Mouse (Mus musculus): ENCODE results near the gene Fbh1.
A peak's percentile ranks its signal among the peaks of the same experiment; 100 is the strongest.

Gene Fbh1

GRCm38 (mm10) chr2:11777091-11778068, at the start of gene Fbh1, which contains the start of gene Ankrd16:
Gene Fbh1 (minus strand): TSS chr2:11777582.
Gene Ankrd16 (plus strand): TSS chr2:11777876.
- DNase-seq = peak; percentile 99

GRCm38 (mm10) chr2:11801299-11801930, 24.0 kb upstream of the Fbh1 start:
- no peak for DNase-seq

DNA sequence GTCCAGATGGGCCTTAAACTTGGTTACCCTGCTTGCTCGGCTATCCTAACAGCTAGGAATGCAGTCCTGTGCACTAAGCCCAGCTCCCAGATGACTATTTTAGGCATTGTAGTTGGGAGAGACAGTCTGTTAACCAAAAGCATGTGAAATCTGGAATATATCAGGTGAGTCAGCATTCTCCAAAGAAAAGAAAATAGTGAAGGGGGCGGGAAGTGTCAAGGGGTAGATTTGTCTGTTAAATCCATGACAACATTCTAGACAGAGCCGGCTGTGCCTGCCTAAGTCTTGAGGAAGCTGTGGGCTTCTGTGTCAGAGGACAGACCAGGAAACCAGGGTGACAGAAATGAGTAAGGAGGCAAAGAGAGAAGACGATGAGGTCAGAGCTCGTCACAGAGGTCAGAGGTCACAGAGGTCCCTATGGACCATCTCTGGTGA, 20.6 kb upstream of the Fbh1 start:
- DNase-seq = no peak

GRCm38 (mm10) chr2:11794668-11795067, 17.3 kb upstream of the Fbh1 start:
- no peak for DNase-seq

- DNase-seq = no peak
Measured at GRCm38 (mm10) chr2:11784159-11784558, 6.8 kb upstream of the Fbh1 start.

DNA sequence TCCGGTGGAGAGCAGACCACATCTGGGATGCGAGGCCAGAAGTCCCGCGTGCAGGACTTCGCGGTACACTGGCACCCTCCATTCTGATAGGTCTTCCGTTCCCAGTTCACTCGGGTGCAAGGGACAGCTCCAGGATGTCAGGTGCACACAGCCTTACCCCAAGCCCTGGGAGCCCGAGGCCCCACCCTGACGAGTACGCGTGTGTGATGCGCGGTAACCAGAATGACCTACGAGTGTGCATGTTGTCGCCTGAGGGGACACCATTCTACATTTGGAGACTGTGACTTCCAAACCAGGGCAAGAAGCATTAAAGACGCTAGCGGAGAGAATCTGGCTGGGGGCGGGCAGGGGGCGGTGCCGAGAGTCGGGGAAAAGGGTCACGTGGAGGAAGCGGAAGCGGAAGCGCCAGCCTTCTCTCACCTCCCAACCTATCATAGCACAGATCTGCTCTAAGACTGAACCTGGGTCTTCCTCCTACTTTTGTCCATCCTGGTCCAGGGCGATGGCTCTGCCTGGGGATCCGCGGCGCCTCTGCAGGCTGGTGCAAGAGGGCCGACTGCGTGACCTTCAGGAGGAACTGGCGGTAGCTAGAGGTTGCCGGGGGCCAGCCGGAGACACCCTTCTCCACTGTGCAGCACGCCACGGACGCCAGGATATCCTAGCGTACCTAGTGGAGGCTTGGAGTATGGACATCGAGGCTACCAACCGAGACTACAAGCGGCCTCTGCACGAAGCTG, 873 bp upstream of the Fbh1 start:
- DNase-seq = peak; percentile 88 to 91

- no peak for DNase-seq
Measured at GRCm38 (mm10) chr2:11776415-11776814, 967 bp downstream of the Fbh1 start.

- DNase-seq = no peak
Measured at GRCm38 (mm10) chr2:11775121-11775520, 2.3 kb downstream of the Fbh1 start.

- DNase-seq = no peak
Measured at GRCm38 (mm10) chr2:11774426-11774825, 3.0 kb downstream of the Fbh1 start.

DNA sequence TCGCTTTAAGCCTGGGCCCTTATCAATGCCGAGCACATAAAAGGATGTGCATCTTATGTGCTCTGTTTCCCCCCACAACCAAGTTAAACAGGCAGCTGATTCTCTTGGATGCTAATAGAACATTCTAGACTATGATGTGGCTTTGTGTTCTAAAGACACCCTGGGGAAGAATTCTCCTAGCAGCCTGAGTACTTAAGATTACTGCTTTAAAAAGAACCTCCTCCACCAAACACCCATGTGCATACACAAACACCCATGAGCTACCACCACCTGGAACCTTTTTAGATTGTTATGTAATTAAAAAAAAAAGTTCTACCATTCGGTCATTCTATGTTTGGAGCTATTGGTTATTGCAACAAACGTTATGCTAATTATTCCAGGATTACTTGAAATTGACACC, 5.0 kb downstream of the Fbh1 start:
- no peak for DNase-seq

DNA sequence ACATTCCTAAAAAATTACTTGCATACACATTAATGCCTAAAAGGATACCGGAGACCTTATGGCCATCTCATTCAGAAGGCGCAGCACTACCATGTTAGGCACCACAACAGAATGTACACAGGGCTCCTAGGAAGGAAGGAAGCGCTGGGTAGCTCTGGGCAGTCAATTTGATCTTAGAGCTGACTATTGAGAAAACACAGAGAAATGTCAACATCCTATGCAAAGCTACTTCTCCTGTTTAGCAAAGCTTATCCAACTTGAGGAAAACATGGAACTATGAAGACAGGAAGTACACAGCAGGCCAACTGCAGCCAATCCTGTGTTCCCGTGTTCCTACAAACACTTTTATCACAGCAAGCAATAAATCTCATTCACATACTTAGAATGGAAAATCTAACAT, 5.7 kb downstream of the Fbh1 start:
- DNase-seq = no peak

DNA sequence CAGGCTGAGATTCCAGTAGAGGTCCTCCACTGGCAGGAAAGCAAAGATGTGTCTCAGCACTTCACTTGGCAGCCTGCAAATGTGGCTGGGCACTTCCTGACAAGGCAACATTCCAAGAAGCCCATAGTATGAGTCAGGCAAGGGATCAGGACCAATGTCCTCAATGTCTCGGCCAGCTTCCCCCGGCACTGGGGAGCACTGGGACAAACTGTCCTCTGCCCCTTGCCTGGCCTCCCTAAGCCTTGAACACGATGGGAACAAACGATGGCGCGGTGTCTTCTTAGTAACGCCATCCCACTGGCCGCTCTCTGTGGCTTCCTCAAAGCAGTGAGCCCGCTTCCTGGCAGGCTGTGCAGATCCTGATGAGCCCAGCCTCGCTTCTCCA, 10.2 kb downstream of the Fbh1 start:
- DNase-seq = no peak

DNA sequence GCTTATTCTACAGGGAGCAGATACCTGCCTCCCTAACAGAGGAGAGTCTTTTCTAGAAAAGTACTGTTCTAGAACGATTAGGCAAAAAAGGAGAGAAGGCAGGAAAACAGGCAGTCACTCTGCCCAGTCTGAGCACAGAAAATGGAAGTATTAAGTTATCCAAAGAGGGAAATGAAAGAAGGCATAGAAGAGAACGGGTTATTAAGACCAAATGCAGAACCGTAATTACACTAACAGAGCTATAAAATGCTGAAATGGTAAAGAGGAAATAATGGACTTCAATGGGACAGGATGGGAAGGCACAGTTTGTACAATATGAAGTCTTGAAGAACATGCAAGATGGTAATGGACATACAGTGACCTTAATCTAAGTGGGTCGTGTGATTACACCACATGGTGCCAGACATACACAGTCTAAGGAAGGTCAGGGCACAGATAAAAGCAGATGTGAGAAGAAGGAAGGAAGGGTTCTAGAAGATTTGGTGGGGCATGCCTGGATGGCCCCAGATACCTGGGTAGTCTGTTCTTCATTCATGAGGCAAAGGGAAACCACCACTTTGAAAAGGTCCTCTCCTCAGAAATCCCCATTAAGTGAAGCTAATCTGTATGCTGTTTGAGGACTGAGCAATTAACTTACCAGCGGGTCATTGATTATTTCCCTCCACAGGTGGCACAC, 10.8 kb downstream of the Fbh1 start:
- DNase-seq = peak; percentile 5 to 14

- no peak for DNase-seq
Measured at GRCm38 (mm10) chr2:11765694-11766093, 11.7 kb downstream of the Fbh1 start.

DNA sequence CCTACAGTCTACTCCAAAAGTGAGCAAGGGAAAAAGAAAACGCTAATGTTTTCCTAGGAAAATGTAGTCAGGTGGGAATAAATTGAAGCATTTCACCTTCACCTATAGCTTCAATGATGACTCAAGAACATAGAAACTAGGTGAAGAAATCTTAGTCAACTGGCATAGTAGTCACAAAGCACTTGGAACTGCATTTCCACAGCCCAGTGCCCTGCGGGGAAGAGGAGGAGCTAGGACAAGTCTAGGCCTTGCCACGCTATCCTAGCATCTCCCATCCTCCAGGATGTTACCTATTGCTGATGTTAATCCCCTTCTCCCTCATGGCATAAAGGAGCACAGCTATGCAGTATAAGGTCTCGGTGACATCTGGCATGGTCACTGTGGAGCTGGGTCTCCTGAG, 14.8 kb downstream of the Fbh1 start:
- DNase-seq = no peak

- DNase-seq = no peak
Measured at GRCm38 (mm10) chr2:11739516-11740051, 37.8 kb downstream of the Fbh1 start.

GRCm38 (mm10) chr2:11738794-11739193, 38.6 kb downstream of the Fbh1 start:
- DNase-seq = no peak

DNA sequence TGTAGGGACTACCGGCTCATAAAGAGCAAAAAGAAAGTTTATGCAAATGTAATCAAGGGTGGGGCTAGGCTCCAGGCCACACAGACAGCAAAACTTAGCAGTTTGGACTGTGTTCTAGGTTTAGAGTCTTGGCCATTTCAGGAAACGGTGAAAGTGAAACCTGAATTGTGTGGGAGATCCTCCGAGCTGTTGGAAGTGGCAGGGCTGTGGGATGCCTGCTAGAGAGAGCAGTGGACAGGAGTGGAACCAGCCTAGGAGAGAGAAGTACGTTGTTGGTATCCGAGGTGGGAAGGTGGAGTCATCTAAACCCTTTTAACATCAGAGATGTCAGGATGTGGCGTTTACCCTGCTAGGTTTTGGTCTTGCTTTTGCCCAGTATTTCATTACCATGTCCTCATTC, 41.5 kb downstream of the Fbh1 start:
- no peak for DNase-seq

GRCm38 (mm10) chr2:11732978-11733377, 44.4 kb downstream of the Fbh1 start:
- DNase-seq = no peak

- no peak for DNase-seq
Measured at GRCm38 (mm10) chr2:11729091-11729490, 48.3 kb downstream of the Fbh1 start.

DNA sequence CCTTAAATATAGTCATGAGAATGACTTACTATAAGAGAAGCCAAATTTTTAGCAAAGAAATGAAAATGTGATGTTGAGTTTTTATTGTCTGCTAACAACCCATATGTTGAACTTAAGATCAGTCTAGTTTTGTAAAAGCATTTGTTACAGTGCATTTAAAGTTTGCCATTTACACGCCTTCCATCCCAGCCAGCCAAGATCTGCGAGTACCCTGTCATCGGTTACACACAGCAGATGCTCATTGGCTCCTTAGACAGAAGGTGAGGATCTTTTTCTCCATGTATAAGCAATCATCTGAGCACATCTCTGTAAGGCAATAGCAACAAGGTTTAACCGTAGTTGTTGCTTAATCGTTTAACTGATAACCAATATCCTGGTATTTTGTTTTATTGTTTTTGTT, 49.8 kb downstream of the Fbh1 start:
- DNase-seq = no peak

GRCm38 (mm10) chr2:11722564-11722963, 54.8 kb downstream of the Fbh1 start:
- no peak for DNase-seq

DNA sequence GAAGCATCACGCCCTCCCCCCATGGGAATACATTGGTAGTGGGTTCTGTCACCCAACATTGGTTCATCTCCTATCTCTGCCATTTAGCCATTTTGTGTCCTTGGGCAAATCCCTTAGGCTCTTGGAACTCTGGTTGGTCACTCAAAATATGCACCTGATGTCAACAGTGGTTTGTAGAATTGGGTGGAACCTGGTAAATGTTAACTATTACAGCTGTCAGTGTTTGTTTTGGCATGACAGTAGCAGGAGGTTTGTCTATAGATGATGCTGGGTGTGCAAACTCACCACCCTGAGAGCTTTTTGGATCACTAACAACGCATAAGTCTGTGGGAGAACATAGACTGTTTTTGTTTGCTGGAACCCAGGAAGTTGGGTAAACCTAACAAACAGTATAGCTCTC, 58.8 kb downstream of the Fbh1 start:
- no peak for DNase-seq
